Mouse (Mus musculus) lung, postnatal 0 days (tissue): ENCODE measurements around the gene Zbtb16. TPM values are rescaled to one million over a fixed set of nuclear protein-coding genes. Genes with fewer than 3 reads are reported as not detected.

Experiments used
- ATAC-seq: fragments of 200-750 bp; cut with Nextera tagmentation; 2 replicates; pipeline ENCODE4 v1.8.0; 2017; ENCODE audit warnings: moderate library complexity
- DNase-seq: peaks from one replicate; pipeline ENCODE4 v3.0.0-alpha.2; 2016; ENCODE audit warnings: low spot score
- H3K27ac ChIP-seq: fragments of 300-500 bp; sonication (generic); 2 replicates; pipeline ENCODE4 v1.5.1; 2014; ENCODE audit warnings: antibody characterized with exemption, mild to moderate bottlenecking, low read length, mixed read lengths
- H3K27me3 ChIP-seq: fragments of 300-500 bp; sonication (generic); replicated peaks from 2 replicates; pipeline ENCODE4 v1.6.1; 2014; ENCODE audit warnings: low read length, mixed read lengths; ENCODE audit not compliant: insufficient read depth
- H3K36me3 ChIP-seq: fragments of 300-500 bp; sonication (generic); 2 replicates; pipeline ENCODE4 v1.6.1; 2014; ENCODE audit warnings: low read length, mixed read lengths; ENCODE audit not compliant: insufficient read depth
- H3K4me1 ChIP-seq: fragments of 300-500 bp; sonication (generic); 2 replicates; pipeline ENCODE4 v1.6.1; 2014; ENCODE audit warnings: antibody characterized with exemption, low read depth, low read length, mixed read lengths; ENCODE audit not compliant: insufficient read depth
- H3K4me2 ChIP-seq: fragments of 300-500 bp; sonication (generic); replicated peaks from 2 replicates; pipeline ENCODE4 v1.6.1; 2014; ENCODE audit warnings: low read depth, mild to moderate bottlenecking, low read length, moderate library complexity, mixed read lengths
- H3K4me3 ChIP-seq: fragments of 300-500 bp; sonication (generic); 2 replicates; pipeline ENCODE4 v1.5.1; 2014; ENCODE audit warnings: low read depth, low read length
- H3K9ac ChIP-seq: fragments of 300-500 bp; sonication (generic); replicated peaks from 2 replicates; pipeline ENCODE4 v1.6.1; 2014; ENCODE audit warnings: low read depth, mild to moderate bottlenecking
- H3K9me3 ChIP-seq: fragments of 300-500 bp; sonication (generic); 2 replicates; pipeline ENCODE4 v1.6.1; 2016; ENCODE audit warnings: low read length, mixed read lengths
- CTCF ChIP-seq: IDR thresholded peaks from 2 replicates; pipeline ENCODE4 v1.5.1; 2016; ENCODE audit warnings: antibody characterized with exemption, mild to moderate bottlenecking
- EP300 ChIP-seq: IDR thresholded peaks from 2 replicates; pipeline ENCODE4 v1.6.1; 2016; ENCODE audit warnings: antibody characterized with exemption, mild to moderate bottlenecking, control low read depth
- WGBS: fragments of 180-500 bp; shearing (Covaris S2); extraction: QIAGEN DNeasy Blood & Tissue Kit; methylation state at CpG from one replicate; pipeline ENCODE4 v1.1.7; 2014; 5-methylcytosine and 5-hydroxymethylcytosine counted together
- polyA plus RNA-seq: library from polyadenylated mRNA; unstranded; fragments of >200 nt; fragmentation: Nextera tagmentation; extraction: Ambion mirVana; gene quantifications from 2 replicates; pipeline ENCODE4 v1.2.1, GENCODE M21; 2015

The Zbtb16 gene
- polyA plus RNA-seq, 1 experiment from 2014 or later = 19.7 TPM

- Histone ChIP-seq H3K9me3 (no peaks in the 10 kb centered on the region), H3K27ac (no peak overlapping the region), H3K4me2 (no peak overlapping the region), H3K36me3 (no peaks in the 10 kb centered on the region), H3K27me3 (no peaks in the 10 kb centered on the region), H3K4me1 (no peaks in the 10 kb centered on the region), H3K4me3 (no peak overlapping the region), H3K9ac (no peak overlapping the region)
- 44% methylated on average over 4 of the region's 4 CpGs for WGBS
- ATAC-seq = peak; percentile 58
- peak; percentile 47 for DNase-seq
- TF ChIP-seq CTCF (no peak), EP300 (no peak)
Measured at GRCm38 (mm10) chr9:48609734-48610133, 226.3 kb downstream of the Zbtb16 start.

GRCm38 (mm10) chr9:48607417-48607816 is 228.6 kb downstream of the Zbtb16 start:
- H3K4me1 ChIP-seq = no peaks in the 10 kb centered on the region
- no peak overlapping the region for H3K9ac ChIP-seq
- H3K4me3 ChIP-seq = no peak overlapping the region
- no peak overlapping the region for H3K27ac ChIP-seq
- H3K27me3 ChIP-seq = no peaks in the 10 kb centered on the region
- TF ChIP-seq CTCF (no peak), EP300 (no peak)
- ATAC-seq = no peak
- WGBS = 76% methylated on average over 7 of the region's 7 CpGs
- H3K4me2 ChIP-seq = no peak overlapping the region
- H3K36me3 ChIP-seq = no peaks in the 10 kb centered on the region
- DNase-seq = no peak
- H3K9me3 ChIP-seq = no peaks in the 10 kb centered on the region

- H3K4me1 ChIP-seq = no peaks in the 10 kb centered on the region
- H3K27ac ChIP-seq = no peak overlapping the region
- H3K4me2 ChIP-seq = no peak overlapping the region
- DNase-seq = peak; percentile 18
- no peaks in the 10 kb centered on the region for H3K36me3 ChIP-seq
- no peak for ATAC-seq
- H3K4me3 ChIP-seq = no peak overlapping the region
- WGBS = 73% methylated on average over 7 of the region's 7 CpGs
- TF ChIP-seq EP300 = no peak
- no peak for TF ChIP-seq CTCF
- H3K9me3 ChIP-seq = no peaks in the 10 kb centered on the region
- H3K9ac ChIP-seq = no peak overlapping the region
- H3K27me3 ChIP-seq = no peaks in the 10 kb centered on the region
Measured at GRCm38 (mm10) chr9:48606171-48606570, 229.9 kb downstream of the Zbtb16 start.

GRCm38 (mm10) chr9:48605697-48606096 is 230.3 kb downstream of the Zbtb16 start:
- WGBS = 88% methylated on average over 5 of the region's 5 CpGs
- no peaks in the 10 kb centered on the region for H3K27me3 ChIP-seq
- H3K4me2 ChIP-seq = no peak overlapping the region
- no peak overlapping the region for H3K9ac ChIP-seq
- no peak overlapping the region for H3K27ac ChIP-seq
- ATAC-seq = no peak
- no peaks in the 10 kb centered on the region for H3K36me3 ChIP-seq
- no peak for DNase-seq
- H3K4me3 ChIP-seq = no peak overlapping the region
- no peaks in the 10 kb centered on the region for H3K9me3 ChIP-seq
- H3K4me1 ChIP-seq = no peaks in the 10 kb centered on the region
- TF ChIP-seq EP300 = no peak
- peak; percentile 32; the same call in 1 of the 2 replicates for TF ChIP-seq CTCF

- Histone ChIP-seq H3K4me3 (no peak within 1 kb of the TSS), H3K4me2 (no peak within 1 kb of the TSS), H3K9ac (no peak within 1 kb of the TSS), H3K4me1 (no peaks in the 10 kb centered on the region), H3K27ac (no peak within 1 kb of the TSS), H3K27me3 (no peaks in the 10 kb centered on the region), H3K36me3 (no peaks in the 10 kb centered on the region), H3K9me3 (no peaks in the 10 kb centered on the region)
- ATAC-seq (peak; percentile 9; the same call in 1 of the 2 replicates), DNase-seq (peak; percentile 36)
- WGBS = 14% methylated on average over 8 of the region's 8 CpGs
- TF ChIP-seq EP300 = no peak
- TF ChIP-seq CTCF = no peak
Measured at GRCm38 (mm10) chr9:48604939-48605598, 231.0 kb downstream of the Zbtb16 start, which contains the start of gene Nnmt. Nnmt (minus strand) TSS chr9:48605153.

Other genes with a start within 250 kb of the Zbtb16 start
- 1.5 and 2.6 TPM in 2 replicates for gene Nnmt, start 231.1 kb downstream of the Zbtb16 start, polyA plus RNA-seq
- 0.07 and 0.11 TPM in 2 replicates for gene Htr3a, start 74.9 kb upstream of the Zbtb16 start, polyA plus RNA-seq
- not detected in 2 replicates for gene Htr3b, start 128.8 kb upstream of the Zbtb16 start, polyA plus RNA-seq
- 8.8 and 9.6 TPM in 2 replicates for gene Usp28, start 149.2 kb upstream of the Zbtb16 start, polyA plus RNA-seq
- gene Zw10, start 219.4 kb upstream of the Zbtb16 start, polyA plus RNA-seq = 16.1 and 18.4 TPM in 2 replicates
- 0.11 and 0.19 TPM in 2 replicates for gene Tmprss5, start 245.0 kb upstream of the Zbtb16 start, polyA plus RNA-seq